Mouse (Mus musculus) lung, adult 18-20 months (tissue): ENCODE results near the gene Fut4.

Source experiments
- DNase-seq, 2 experiments: peaks; one replicate each; pipeline ENCODE4 v3.0.0; 2022; ENCODE audit warnings: mixed read lengths in 2 of 2

Gene Fut4

GRCm38 (mm10) chr9:14752001-14752522 is at the start of gene Fut4:
Gene Fut4 (minus strand): TSS chr9:14752393.
- DNase-seq = peak; percentile 82 to 86

DNA sequence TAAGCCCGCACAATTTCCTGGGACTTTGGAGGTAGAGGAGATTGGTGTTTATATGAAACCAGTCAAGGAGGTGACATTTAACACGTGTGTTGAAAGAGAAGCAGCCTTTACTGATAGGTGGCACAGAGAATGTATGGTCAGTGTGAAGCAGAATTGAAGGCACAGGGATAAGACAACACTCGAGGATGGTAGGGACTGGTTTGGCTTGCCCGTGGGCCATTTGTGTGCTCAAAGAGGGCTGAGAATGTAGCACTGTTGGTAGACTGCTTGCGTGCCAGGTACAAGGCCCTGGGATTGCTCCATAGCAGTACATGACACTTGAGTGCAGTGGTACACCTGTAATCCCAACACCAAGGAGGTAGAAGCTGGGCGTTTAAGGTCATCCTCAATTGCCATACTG is 35.2 kb upstream of the Fut4 start:
- DNase-seq = no peak

GRCm38 (mm10) chr9:14784039-14785002 is 32.1 kb upstream of the Fut4 start, which contains the start of the genes Mre11a and Ankrd49:
Gene Mre11a (plus strand): TSS chr9:14784654.
Gene Ankrd49 (minus strand): TSS chr9:14784856.
- DNase-seq = peak; percentile 94 to 96

- no peak for DNase-seq
Measured at GRCm38 (mm10) chr9:14778341-14778740, 26.1 kb upstream of the Fut4 start.

DNA sequence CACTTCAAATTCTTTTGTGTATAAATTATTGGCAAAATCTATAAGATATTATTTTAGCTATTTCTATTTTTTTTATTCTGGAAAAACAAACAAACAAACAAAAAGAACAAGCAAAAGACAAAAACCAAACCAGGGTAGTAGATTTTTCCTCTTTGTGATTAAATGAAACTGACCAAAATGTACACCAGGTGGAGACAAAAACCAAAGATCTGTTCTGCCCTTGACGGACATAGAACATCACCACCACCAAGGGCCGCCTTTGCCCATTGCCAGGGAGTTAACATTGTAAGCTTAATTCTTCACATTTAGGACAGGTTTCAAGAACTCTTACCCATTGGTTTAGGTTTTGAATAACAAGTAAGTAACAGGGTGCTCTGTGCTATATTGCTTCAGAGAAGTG is 21.6 kb upstream of the Fut4 start:
- no peak for DNase-seq

GRCm38 (mm10) chr9:14772074-14772473 is 19.9 kb upstream of the Fut4 start:
- no peak for DNase-seq

- DNase-seq = no peak
Measured at GRCm38 (mm10) chr9:14770803-14771471, 18.7 kb upstream of the Fut4 start, which contains the start of gene 1700012B09Rik. Gene 1700012B09Rik (minus strand): TSS chr9:14771030.

GRCm38 (mm10) chr9:14769811-14770210 is 17.6 kb upstream of the Fut4 start:
- no peak for DNase-seq

DNA sequence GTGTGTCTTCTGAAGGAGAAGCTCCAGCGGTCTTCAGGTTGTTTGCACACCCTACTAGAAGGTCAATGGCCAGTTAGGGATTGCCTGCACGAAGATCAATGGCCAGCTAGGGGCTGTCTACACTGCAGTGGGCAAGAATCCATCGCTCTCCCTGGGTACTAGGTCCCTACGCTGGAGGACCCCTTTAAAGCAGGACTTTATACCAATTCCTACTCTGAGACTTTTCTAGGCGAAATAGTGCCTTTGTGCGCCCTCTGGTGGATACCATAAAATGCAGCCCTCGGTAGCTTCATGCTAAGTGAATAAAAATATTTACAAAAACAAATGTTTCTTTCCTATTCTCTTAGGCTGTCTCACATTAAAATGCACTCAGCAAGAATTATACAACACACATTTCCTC is 12.6 kb upstream of the Fut4 start:
- DNase-seq = peak in 1 of 2 experiments; percentile 29

DNA sequence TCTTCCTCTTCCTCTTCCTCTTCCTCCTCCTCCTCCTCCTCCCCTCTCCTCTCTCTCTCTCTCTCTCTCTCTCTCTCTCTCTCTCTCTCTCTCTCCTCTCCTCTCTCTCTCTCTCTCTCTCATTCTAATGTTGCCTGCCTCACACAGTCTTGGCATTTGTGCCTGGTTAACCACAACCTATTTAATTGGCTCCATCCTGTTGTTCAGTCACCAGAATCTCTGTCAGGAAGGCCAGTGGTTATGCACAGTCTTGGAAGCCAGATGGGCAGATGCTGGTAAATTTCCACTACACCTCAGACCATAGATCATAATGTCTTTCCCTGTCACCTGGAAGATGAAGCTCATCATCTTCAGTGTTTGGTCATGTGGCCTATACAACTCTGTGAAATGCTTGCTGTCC is 7.1 kb upstream of the Fut4 start:
- no peak for DNase-seq

DNA sequence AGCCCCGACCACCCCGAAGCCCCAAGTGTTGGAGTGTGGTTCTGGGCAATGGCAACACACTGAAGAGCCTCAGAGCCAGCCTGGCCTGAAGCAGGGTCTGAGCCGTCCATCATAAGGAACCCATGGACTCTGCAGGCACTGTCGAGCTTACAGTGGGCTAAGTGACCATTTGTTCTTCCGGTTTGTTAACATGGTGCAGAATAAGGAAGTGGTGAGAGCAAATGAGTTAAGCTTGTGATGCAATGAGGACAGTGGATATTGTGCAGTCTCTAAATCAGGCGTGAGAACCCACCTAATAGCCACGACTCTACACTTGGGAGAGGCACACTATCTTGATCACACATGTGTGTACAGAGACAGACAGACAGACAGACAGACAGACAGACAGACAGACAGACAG is 6.4 kb upstream of the Fut4 start:
- DNase-seq = no peak

DNA sequence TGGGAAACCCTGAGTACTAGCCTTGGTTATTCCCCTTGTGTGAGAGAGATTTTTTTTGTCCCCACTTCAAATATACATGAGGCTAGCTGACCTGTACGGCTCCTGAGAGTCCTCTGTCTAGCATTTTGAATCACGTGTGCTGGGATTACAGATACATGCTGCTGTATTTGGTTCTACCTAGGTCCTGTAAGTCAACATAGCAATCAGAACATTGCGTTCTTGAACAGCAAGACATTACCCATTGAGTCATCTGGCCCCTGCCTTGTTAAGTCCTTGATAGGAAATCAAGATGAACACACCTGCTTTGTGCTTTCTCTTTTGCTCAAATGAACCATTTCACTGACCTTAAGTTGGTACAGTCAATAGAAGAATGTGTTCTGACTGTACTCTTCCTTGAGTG is 2.3 kb upstream of the Fut4 start:
- no peak for DNase-seq

DNA sequence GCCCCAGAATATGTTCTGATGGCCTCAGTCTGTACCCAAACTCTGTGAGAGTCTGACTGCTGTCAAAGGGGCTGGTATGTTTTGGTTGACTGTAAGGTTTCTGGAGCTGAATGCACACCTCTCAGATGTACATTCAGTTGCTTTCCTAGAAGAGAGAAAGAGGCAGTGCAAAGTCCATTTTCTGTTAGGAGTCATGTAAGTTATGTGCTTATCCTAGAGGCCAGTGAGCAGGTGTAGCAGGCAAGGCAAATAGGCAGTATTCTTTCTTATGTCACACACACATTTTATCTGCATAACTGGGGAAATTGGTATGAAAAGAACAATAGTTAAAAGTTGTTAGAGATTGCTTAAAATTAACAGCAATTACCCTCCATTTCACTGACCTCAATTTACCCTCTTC is 1.8 kb upstream of the Fut4 start:
- no peak for DNase-seq

GRCm38 (mm10) chr9:14751503-14752000 is 641 bp downstream of the Fut4 start:
- peak in 1 of 2 experiments; percentile 15 for DNase-seq

GRCm38 (mm10) chr9:14750901-14751502 is 1.2 kb downstream of the Fut4 start:
- peak; percentile 22 to 41 for DNase-seq

DNA sequence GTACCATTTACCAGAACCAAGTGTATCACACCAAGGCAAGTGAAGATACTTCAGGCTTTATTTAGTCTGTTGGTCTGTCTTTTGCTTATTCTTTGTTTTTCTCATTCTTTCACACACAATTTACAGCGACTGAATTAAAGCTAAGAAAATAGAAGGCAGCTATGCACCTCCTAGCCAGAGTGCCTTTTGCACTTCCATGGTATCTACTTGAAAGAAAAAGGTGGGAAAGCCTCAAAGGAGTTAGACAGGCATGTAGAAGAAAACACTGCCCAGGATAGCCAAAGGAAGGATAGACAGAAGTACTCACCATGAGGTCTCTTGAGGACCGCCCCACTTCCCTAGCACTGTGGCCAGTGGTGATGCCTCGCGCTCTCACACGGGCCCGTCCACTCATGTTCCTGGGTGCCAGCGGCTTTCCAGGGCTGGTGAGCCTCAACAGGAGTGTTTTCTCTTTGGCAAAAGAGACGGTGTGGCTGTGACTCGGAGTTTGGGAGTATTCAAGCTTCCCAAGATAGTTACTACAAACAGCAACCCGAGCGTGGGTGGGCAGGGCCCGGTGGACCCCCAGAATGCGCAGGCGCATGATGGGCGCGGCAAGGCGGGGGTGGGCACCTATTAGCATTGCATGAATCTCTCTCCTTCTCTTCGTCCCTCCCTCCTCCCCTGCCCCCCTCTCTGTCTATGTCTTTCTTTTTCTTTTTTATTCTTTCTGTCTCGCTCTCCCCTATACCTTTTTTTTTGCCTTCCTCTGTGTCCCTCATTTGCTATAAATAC is 11.9 kb downstream of the Fut4 start, which contains the start of gene Piwil4:
Gene Piwil4, minus strand, starts transcription at position 583 of the 774 bp plus-strand sequence.
- DNase-seq = no peak

- no peak for DNase-seq
Measured at GRCm38 (mm10) chr9:14739498-14740150, 12.6 kb downstream of the Fut4 start.

DNA sequence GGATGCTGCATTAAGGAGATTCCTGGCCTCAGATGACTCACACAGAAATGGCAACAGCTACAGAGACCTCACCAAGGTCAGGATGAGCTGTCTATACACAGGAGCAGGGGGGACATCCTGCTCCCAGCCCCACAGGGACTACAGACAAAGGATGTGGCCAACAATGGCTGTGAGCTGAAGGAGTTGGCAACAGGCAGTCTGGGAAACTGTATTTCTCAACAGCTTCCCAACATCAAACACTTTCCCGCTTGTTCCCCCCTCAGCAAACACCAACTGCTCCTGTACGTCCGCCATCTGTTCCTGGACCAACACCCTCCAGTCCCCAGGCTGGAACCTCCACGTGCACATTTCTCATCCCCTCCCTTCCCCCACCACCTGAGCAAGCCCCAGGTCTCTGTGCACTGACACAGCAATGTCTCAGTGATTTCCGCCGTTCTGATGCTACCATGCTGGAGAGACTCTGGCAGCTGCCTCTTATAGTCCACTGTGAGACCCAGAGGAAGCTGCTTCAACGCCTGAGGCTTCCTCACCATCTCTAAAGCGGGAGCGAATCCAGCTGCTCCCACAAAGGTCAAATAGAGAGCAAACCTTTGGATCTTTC is 21.2 kb downstream of the Fut4 start:
- peak; percentile 22 to 46 for DNase-seq

GRCm38 (mm10) chr9:14728365-14728764 is 23.8 kb downstream of the Fut4 start:
- no peak for DNase-seq

DNA sequence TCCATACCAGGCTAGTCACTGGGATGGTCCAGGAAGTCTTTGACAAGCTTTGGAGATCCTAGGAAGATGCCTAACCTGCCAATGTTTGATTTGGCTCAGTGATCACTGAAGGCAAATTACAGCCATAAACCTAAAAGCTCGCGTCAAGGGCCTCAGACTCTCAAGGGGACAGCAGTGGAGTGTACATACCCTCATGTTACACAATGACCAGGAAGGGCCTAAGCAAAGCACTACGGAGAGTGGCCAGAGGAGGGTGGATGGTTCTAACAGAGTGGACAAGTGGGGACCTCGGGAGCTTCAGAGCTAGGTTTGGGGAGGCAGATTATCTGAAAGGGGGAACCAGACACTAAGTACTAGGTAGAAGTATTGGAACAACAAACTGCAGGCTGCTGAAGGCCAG is 25.6 kb downstream of the Fut4 start:
- peak; percentile 23 to 51 for DNase-seq

DNA sequence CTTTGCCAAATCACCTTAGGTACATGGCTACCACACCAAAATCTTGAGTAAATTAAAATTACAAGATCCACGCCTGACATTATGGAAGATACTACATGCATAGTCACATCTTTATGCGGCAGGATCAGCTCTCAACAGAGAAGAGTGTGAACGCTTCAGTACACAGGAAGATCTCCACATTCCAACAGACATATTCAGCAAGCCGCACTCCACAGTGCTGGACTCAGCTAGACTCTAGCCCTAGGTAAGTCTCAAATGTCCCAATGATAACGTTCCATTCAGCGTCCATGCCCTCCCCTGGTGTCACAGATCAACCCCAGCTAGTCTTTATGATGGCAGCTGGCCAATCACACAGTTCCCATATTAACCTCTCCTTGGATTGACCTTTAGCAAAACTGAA is 26.2 kb downstream of the Fut4 start:
- DNase-seq = no peak
